ENCODE assay signal across 7 mouse cellular contexts in the genomic region with DNA sequence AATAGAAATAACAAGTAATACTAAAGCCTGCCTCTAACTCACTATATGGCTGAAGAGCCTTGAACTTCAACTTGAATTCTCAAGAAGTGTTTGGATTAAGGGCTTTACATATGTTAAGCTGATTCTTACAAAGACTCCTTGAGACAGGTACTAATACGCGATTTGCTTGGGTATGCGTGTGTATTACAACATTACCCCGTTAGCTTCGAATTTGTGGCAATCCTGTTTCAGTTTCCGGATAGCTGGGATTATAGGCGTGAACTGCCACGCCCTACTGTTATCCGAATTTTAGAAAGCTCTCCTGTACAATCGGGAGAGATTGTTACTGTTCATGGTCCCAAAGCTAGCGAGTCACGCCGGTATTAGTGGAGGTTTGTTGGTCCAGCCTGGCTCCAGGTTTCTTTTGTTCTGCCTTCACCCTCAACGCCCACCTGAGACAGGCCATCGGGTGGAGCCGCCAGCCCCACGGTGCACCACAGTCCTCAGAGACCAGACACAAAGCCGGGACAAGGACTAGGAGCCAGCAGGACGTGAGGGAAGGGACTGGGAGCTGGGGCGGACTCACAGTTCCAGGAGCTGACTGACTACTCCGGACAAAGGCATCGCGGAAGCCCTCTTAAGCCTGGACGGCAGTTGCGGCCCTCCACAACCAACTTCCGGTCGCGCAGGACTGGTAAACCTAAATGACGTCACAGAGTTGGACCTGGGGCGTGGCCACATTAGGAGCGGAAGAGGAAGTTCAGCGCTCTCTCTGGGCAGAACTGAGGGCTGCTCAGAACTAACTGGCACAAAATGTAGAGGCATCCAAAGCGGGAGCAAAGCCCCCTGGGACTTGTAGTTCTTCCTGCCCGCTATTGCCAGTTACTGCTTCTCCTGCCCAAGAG. TPM values are rescaled to one million over a fixed set of nuclear protein-coding genes. Genes with fewer than 3 reads are reported as not detected.
DNase-seq lines count a peak whose midpoint lies in the region; ATAC-seq lines count a peak whose summit lies in the region.

A gene (minus strand): TSS at position 672 of the 884 bp plus-strand sequence.

- peak within 1 kb of the TSS; percentile 87 for H3K27ac ChIP-seq in embryonic facial prominence, embryonic 12.5 days
- peak within 1 kb of the TSS; percentile 91 for H3K27ac ChIP-seq in limb, embryonic 11.5 days (replicated peaks; ENCODE audit: low read depth, low read length)
- peak within 1 kb of the TSS; percentile 97 for H3K27ac ChIP-seq in midbrain, embryonic 14.5 days (replicated peaks; ENCODE audit: low read depth, low read length)

- H3K4me1 ChIP-seq in embryonic facial prominence, embryonic 12.5 days = peaks cover 14% of the 10 kb centered on the region
- H3K4me1 ChIP-seq in limb, embryonic 11.5 days (ENCODE audit: control insufficient read depth, insufficient read depth, low read length) = peaks cover 4% of the 10 kb centered on the region; the same call in 1 of the 2 replicates
- H3K4me1 ChIP-seq in midbrain, embryonic 14.5 days (ENCODE audit: control insufficient read depth, insufficient read depth, low read length) = peaks cover 23% of the 10 kb centered on the region

- H3K9ac ChIP-seq in embryonic facial prominence, embryonic 12.5 days = peak within 1 kb of the TSS; percentile 75
- H3K9ac ChIP-seq in limb, embryonic 11.5 days (ENCODE audit: low read length) = peak within 1 kb of the TSS; percentile 96
- peak within 1 kb of the TSS; percentile 92 for H3K9ac ChIP-seq in midbrain, embryonic 14.5 days (replicated peaks; ENCODE audit: low read length)

- peak; percentile 99 for ATAC-seq in embryonic facial prominence, embryonic 12.5 days (ENCODE audit: insufficient number of reproducible peaks, insufficient read depth, low FRiP score, low TSS enrichment)
- peak; percentile 100 for ATAC-seq in limb, embryonic 11.5 days (ENCODE audit: insufficient number of reproducible peaks, low FRiP score, low TSS enrichment, low read depth)
- peak; percentile 100 for ATAC-seq in midbrain, embryonic 14.5 days (ENCODE audit: low FRiP score, low TSS enrichment)

- peak within 1 kb of the TSS; percentile 71 for H3K4me3 ChIP-seq in embryonic facial prominence, embryonic 12.5 days
- peak within 1 kb of the TSS; percentile 84 for H3K4me3 ChIP-seq in limb, embryonic 11.5 days (ENCODE audit: low read depth, low read length)
- peak within 1 kb of the TSS; percentile 53 for H3K4me3 ChIP-seq in midbrain, embryonic 14.5 days (replicated peaks; ENCODE audit: low read depth, low read length)

- H3K4me2 ChIP-seq in embryonic facial prominence, embryonic 12.5 days (replicated peaks) = peak within 1 kb of the TSS; percentile 55
- H3K4me2 ChIP-seq in limb, embryonic 11.5 days (ENCODE audit: low read depth, severe bottlenecking) = peak within 1 kb of the TSS; percentile 61
- H3K4me2 ChIP-seq in midbrain, embryonic 14.5 days (ENCODE audit: low read length) = peak within 1 kb of the TSS; percentile 77

- H3K9me3 ChIP-seq in embryonic facial prominence, embryonic 12.5 days = no peaks in the 10 kb centered on the region
- no peaks in the 10 kb centered on the region for H3K9me3 ChIP-seq in limb, embryonic 11.5 days (ENCODE audit: control insufficient read depth, low read length)
- no peaks in the 10 kb centered on the region for H3K9me3 ChIP-seq in midbrain, embryonic 14.5 days (ENCODE audit: control insufficient read depth, low read length)

- H3K27me3 ChIP-seq in embryonic facial prominence, embryonic 12.5 days = no peaks in the 10 kb centered on the region
- H3K27me3 ChIP-seq in limb, embryonic 11.5 days (ENCODE audit: control insufficient read depth, insufficient read depth, low read length) = no peaks in the 10 kb centered on the region
- no peaks in the 10 kb centered on the region for H3K27me3 ChIP-seq in midbrain, embryonic 14.5 days (ENCODE audit: control insufficient read depth, insufficient read depth, low read length)

- peaks cover 8% of the 10 kb centered on the region; the same call in 1 of the 2 replicates for H3K36me3 ChIP-seq in embryonic facial prominence, embryonic 12.5 days
- H3K36me3 ChIP-seq in limb, embryonic 11.5 days (ENCODE audit: control insufficient read depth, insufficient read depth, low read length) = peaks cover 2% of the 10 kb centered on the region; the same call in 1 of the 2 replicates
- H3K36me3 ChIP-seq in midbrain, embryonic 14.5 days (ENCODE audit: control insufficient read depth, insufficient read depth, low read length) = peaks cover 1% of the 10 kb centered on the region; the same call in 1 of the 2 replicates

- peak; percentile 91 for DNase-seq in adrenal gland, postnatal 25 days
- peak; percentile 100 for DNase-seq in heart, adult 11 months
- peak; percentile 97 for DNase-seq in kidney, adult 18-20 months
- peak; percentile 97 for DNase-seq in limb, embryonic 11.5 days (ENCODE audit: low spot score)
- peak; percentile 99 for DNase-seq in midbrain, embryonic 14.5 days
- peak; percentile 92 for DNase-seq in spleen, adult 18-20 months

- WGBS in embryonic facial prominence, embryonic 12.5 days = under 1% methylated on average over 34 of the region's 34 CpGs
- WGBS in limb, embryonic 11.5 days = under 1% methylated on average over 34 of the region's 34 CpGs
- WGBS in midbrain, embryonic 14.5 days = 2% methylated on average over 34 of the region's 34 CpGs

RNA-seq across cellular contexts. Expression of the gene that starts here (rescaled TPM):
- 28.5 and 31.1 TPM in 2 replicates for total RNA-seq in adrenal gland, postnatal 25 days (2021)
- polyA plus RNA-seq in embryonic facial prominence, embryonic 12.5 days (2016; fragmentation: Nextera tagmentation; extraction: Ambion mirVana) = 39.6 and 44.9 TPM in 2 replicates
- 39.1 and 43.0 TPM in 2 replicates for polyA plus RNA-seq in limb, embryonic 11.5 days (2014; fragmentation: Nextera tagmentation; extraction: Ambion mirVana)
- 115 and 126 TPM in 2 replicates for polyA plus RNA-seq in midbrain, embryonic 14.5 days (2014; fragmentation: Nextera tagmentation; extraction: Ambion mirVana)

Comparison
In these comparisons a context has a peak if more than half of its experiments do, and no peak if none do; other contexts are left out.
1. Peak in every context shown above with its lines: DNase-seq, ATAC-seq, H3K4me3 ChIP-seq and H3K27ac ChIP-seq.